Mouse (Mus musculus): ENCODE data around the gene Sergef. TPM values are rescaled to one million over a fixed set of nuclear protein-coding genes. Genes with fewer than 3 reads are reported as not detected.
A peak's percentile ranks its signal among the peaks of the same experiment; 100 is the strongest.

Sergef gene
- total and polyA plus RNA-seq, 2 experiments from 2014 or later = 41.8 to 48.0 TPM

- Histone ChIP-seq H3K4me1 (ENCODE audit: insufficient read depth, low read length) (peaks cover 25% of the 10 kb centered on the region), H3K4me3 (ENCODE audit: low read length) (no peak overlapping the region), H3K27me3 (ENCODE audit: insufficient read depth, low read length) (no peaks in the 10 kb centered on the region), H3K4me2 (ENCODE audit: low read depth, low read length) (no peak overlapping the region), H3K36me3 (ENCODE audit: insufficient read depth, low read length) (no peaks in the 10 kb centered on the region), H3K27ac (no peak overlapping the region), H3K9ac (replicated peaks; ENCODE audit: low read length) (no peak overlapping the region), H3K9me3 (ENCODE audit: low read length) (no peaks in the 10 kb centered on the region)
- DNase-seq (ENCODE audit: low spot score) (no peak), ATAC-seq (no peak)
- 61% methylated on average over 3 of the region's 3 CpGs for WGBS
- no peak for TF ChIP-seq CTCF (IDR thresholded peaks at IDR 0.05; ENCODE audit: low read depth)
Measured at GRCm38 (mm10) chr7:46457889-46458288, 181.7 kb downstream of the Sergef start.

DNA sequence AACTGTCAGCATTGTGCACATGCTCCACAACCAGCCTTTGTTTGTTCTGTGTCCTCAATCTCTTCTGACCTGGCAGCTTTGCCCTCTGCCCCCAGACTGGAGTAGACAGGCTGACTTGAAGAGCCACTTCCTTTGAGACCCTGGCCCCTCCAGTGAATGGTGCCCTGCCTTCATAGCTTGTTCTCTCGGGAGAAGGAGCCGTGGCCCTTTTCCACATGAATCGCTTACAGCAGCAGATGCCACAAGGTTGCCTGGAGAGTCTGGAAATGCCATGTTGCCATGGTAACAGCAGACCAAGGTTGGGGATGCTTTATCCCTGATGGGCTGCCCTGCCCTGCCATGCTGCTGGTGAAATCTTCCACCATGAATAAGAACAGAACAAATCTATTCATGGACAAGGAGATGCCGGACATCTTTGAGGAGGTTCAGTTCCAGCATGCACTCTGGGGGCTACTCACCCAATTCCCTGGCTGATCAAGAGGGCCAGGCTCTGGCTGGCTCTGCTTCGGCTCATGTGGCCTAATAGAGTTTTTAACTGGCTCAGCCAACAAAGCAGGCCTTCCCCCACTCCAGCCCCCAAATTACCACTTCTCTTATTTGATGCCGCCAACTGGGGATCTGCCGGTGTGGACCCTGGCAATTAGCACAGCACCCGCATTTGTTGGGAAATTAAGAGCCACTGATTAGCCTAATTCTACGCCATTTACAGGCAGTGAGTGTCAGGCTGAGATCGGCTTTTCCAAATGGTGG, 185.5 kb downstream of the Sergef start:
- no peak overlapping the region for H3K9ac ChIP-seq (replicated peaks; ENCODE audit: low read length)
- ATAC-seq (peak; percentile 86), DNase-seq (ENCODE audit: low spot score) (peak; percentile 86)
- no peak; the same call in 1 of the 2 replicates for TF ChIP-seq CTCF (IDR thresholded peaks at IDR 0.05; ENCODE audit: low read depth)
- no peaks in the 10 kb centered on the region for H3K27me3 ChIP-seq (ENCODE audit: insufficient read depth, low read length)
- 8% methylated on average over 10 of the region's 10 CpGs for WGBS
- H3K36me3 ChIP-seq (ENCODE audit: insufficient read depth, low read length) = no peaks in the 10 kb centered on the region
- H3K4me2 ChIP-seq (ENCODE audit: low read depth, low read length) = no peak overlapping the region
- H3K4me1 ChIP-seq (ENCODE audit: insufficient read depth, low read length) = peaks cover 25% of the 10 kb centered on the region
- peak overlapping the region; percentile 67 for H3K27ac ChIP-seq
- no peaks in the 10 kb centered on the region for H3K9me3 ChIP-seq (ENCODE audit: low read length)
- no peak overlapping the region for H3K4me3 ChIP-seq (ENCODE audit: low read length)

DNA sequence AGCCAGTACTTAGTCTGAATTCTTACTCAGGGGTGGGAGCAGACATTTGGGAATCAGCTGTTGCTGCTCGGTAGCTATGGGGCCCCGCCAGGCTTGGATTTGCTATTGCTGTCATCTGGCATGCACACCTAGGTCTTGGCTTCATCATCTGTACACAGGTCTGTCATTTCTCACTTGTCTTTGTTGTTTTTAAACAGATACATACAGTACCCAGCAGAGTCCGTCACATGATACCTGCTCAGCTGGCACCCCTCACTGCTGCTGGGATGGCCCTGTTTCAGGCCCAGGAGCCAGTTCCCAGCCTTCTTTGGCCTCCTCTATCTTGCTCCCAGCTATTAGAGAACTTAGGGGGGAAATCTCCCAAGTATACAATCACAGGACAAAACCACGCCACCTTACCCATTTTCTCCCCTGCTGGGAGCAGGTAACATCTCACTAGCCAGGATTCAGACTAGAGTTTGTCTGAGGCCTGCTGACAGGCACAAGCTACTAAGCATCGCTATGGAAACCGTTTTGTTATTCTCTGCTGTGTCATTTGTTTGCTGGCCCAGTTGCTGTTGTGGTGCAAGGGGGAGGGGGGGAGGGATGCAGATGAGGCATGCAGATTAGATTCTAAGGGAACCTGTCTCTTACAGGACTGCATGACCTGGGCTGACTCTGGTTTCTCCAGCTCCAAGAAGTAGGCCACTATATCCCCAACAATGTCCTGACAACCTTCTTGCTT, 190.5 kb downstream of the Sergef start:
- 30% methylated on average over 6 of the region's 6 CpGs for WGBS
- H3K36me3 ChIP-seq (ENCODE audit: insufficient read depth, low read length) = no peaks in the 10 kb centered on the region
- peak; percentile 52 for ATAC-seq
- no peaks in the 10 kb centered on the region for H3K27me3 ChIP-seq (ENCODE audit: insufficient read depth, low read length)
- peak overlapping the region; percentile 37; the same call in 1 of the 2 replicates for H3K27ac ChIP-seq
- no peak for TF ChIP-seq CTCF (IDR thresholded peaks at IDR 0.05; ENCODE audit: low read depth)
- no peak overlapping the region for H3K4me3 ChIP-seq (ENCODE audit: low read length)
- no peak overlapping the region for H3K4me2 ChIP-seq (ENCODE audit: low read depth, low read length)
- H3K4me1 ChIP-seq (ENCODE audit: insufficient read depth, low read length) = peaks cover 21% of the 10 kb centered on the region
- H3K9ac ChIP-seq (replicated peaks; ENCODE audit: low read length) = no peak overlapping the region
- H3K9me3 ChIP-seq (ENCODE audit: low read length) = no peaks in the 10 kb centered on the region
- peak; percentile 57 for DNase-seq (ENCODE audit: low spot score)

- H3K27ac ChIP-seq = no peak overlapping the region
Measured at GRCm38 (mm10) chr7:46447473-46448165, 192.0 kb downstream of the Sergef start.

GRCm38 (mm10) chr7:46445896-46446295, 193.7 kb downstream of the Sergef start:
- DNase-seq (ENCODE audit: low spot score) = no peak
- no peaks in the 10 kb centered on the region for H3K27me3 ChIP-seq (ENCODE audit: insufficient read depth, low read length)
- no peak overlapping the region for H3K4me2 ChIP-seq (ENCODE audit: low read depth, low read length)
- no peak overlapping the region for H3K4me3 ChIP-seq (ENCODE audit: low read length)
- H3K9me3 ChIP-seq (ENCODE audit: low read length) = no peaks in the 10 kb centered on the region
- 76% methylated on average over 6 of the region's 6 CpGs for WGBS
- H3K36me3 ChIP-seq (ENCODE audit: insufficient read depth, low read length) = no peaks in the 10 kb centered on the region
- H3K9ac ChIP-seq (replicated peaks; ENCODE audit: low read length) = no peak overlapping the region
- H3K27ac ChIP-seq = no peak overlapping the region
- TF ChIP-seq CTCF (IDR thresholded peaks at IDR 0.05; ENCODE audit: low read depth) = no peak
- H3K4me1 ChIP-seq (ENCODE audit: insufficient read depth, low read length) = peaks cover 14% of the 10 kb centered on the region; the same call in 1 of the 2 replicates
- ATAC-seq = no peak

More at GRCm38 (mm10) chr7:46447473-46448165, 192.0 kb downstream of the Sergef start:
- Histone ChIP-seq H3K4me2 (ENCODE audit: low read depth, low read length) (no peak overlapping the region), H3K27me3 (ENCODE audit: insufficient read depth, low read length) (no peaks in the 10 kb centered on the region), H3K4me1 (ENCODE audit: insufficient read depth, low read length) (peaks cover 14% of the 10 kb centered on the region; the same call in 1 of the 2 replicates), H3K4me3 (ENCODE audit: low read length) (no peak overlapping the region), H3K36me3 (ENCODE audit: insufficient read depth, low read length) (no peaks in the 10 kb centered on the region), H3K9ac (replicated peaks; ENCODE audit: low read length) (no peak overlapping the region), H3K9me3 (ENCODE audit: low read length) (no peaks in the 10 kb centered on the region)
- TF ChIP-seq CTCF (IDR thresholded peaks at IDR 0.05; ENCODE audit: low read depth) = no peak
- WGBS = 42% methylated on average over 9 of the region's 9 CpGs
- no peak for DNase-seq (ENCODE audit: low spot score)
- ATAC-seq = no peak

DNA sequence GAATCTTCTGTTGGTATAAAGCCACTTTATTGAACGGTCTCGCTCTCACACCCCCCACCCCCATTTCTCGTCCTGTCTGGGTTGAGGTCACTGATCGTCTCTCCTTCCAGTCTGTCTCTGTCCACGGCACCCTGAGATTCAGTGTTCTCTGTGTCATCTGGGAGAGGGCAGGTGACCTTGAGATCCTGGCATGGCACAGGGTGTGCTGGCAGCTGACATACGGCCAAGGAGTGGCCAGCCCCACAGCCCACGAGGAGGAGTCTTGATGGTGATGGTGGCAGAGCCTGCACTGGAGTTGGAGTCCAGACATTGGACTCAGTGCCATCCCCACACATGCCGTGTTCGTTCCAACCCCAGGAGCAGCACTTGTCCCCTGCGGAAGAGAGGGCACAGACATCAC, 196.4 kb downstream of the Sergef start:
- no peaks in the 10 kb centered on the region for H3K27me3 ChIP-seq (ENCODE audit: insufficient read depth, low read length)
- H3K4me3 ChIP-seq (ENCODE audit: low read length) = no peak overlapping the region
- no peak overlapping the region for H3K27ac ChIP-seq
- H3K36me3 ChIP-seq (ENCODE audit: insufficient read depth, low read length) = no peaks in the 10 kb centered on the region
- H3K9ac ChIP-seq (replicated peaks; ENCODE audit: low read length) = no peak overlapping the region
- WGBS = 82% methylated on average over 10 of the region's 10 CpGs
- DNase-seq (ENCODE audit: low spot score) = no peak
- peaks cover 5% of the 10 kb centered on the region; the same call in 1 of the 2 replicates for H3K4me1 ChIP-seq (ENCODE audit: insufficient read depth, low read length)
- H3K9me3 ChIP-seq (ENCODE audit: low read length) = no peaks in the 10 kb centered on the region
- H3K4me2 ChIP-seq (ENCODE audit: low read depth, low read length) = no peak overlapping the region
- no peak for ATAC-seq
- TF ChIP-seq CTCF (IDR thresholded peaks at IDR 0.05; ENCODE audit: low read depth) = no peak
